Mouse (Mus musculus): ENCODE data around the gene Olfr357.

DNA sequence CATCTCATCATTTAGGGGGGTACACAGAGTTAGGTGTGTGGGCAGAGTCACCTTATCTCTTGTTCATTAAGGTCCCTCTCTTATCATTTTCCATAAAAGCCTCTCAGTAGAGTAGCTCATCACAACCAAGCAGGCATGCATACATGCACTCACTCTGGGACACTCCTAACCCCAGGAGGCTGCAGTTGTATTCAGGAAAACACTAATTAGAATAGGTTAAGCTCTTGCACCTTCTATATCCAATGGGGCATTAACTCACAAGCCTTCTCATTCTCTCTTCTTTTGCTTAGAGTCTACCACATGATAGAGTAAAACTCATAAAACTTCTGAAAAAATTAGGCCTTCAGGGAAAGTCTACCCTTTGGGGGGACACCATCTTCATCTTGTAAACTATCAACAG is 15.6 kb downstream of the Olfr357 start, which contains the start of gene Olfr358:
- TF ChIP-seq POLR2A (IDR thresholded peaks at IDR 0.05; ENCODE audit: low read depth, low read length) (no peak), CTCF (IDR thresholded peaks at IDR 0.05; ENCODE audit: extremely low read depth, insufficient read length, insufficient replicate concordance, low read depth, low read length) (no peak)
